Mouse (Mus musculus): ENCODE measurements around the gene Stxbp6. TPM values are rescaled to one million over a fixed set of nuclear protein-coding genes. Genes with fewer than 3 reads are reported as not detected.

Gene Stxbp6
- polyA plus RNA-seq, 1 experiment from 2014 or later = 20.3 TPM

GRCm38 (mm10) chr12:45072185-45072584 lies 2.3 kb downstream of the Stxbp6 start:
- Histone ChIP-seq H3K27me3 (ENCODE audit: insufficient read depth, low read length) (no peaks in the 10 kb centered on the region), H3K9me3 (replicated peaks; ENCODE audit: low read length) (no peaks in the 10 kb centered on the region), H3K9ac (ENCODE audit: low read depth, low read length) (no peak overlapping the region), H3K36me3 (ENCODE audit: insufficient read depth, low read length) (no peaks in the 10 kb centered on the region), H3K4me1 (replicated peaks; ENCODE audit: insufficient read depth, low read length) (peaks cover 10% of the 10 kb centered on the region), H3K27ac (no peak overlapping the region), H3K4me2 (ENCODE audit: low read length) (peak overlapping the region; percentile 98), H3K4me3 (replicated peaks; ENCODE audit: low read depth, low read length) (0 out of 2 replicates have a peak overlapping the region, but pooled peaks have one; percentile 78)
- ATAC-seq (replicated peaks; ENCODE audit: low FRiP score, low read depth) (no peak), DNase-seq (ENCODE audit: low spot score) (no peak)
- peak; percentile 45 for TF ChIP-seq CTCF (IDR thresholded peaks at IDR 0.05; ENCODE audit: low read depth)
- WGBS = 40% methylated on average over 3 of the region's 3 CpGs

DNA sequence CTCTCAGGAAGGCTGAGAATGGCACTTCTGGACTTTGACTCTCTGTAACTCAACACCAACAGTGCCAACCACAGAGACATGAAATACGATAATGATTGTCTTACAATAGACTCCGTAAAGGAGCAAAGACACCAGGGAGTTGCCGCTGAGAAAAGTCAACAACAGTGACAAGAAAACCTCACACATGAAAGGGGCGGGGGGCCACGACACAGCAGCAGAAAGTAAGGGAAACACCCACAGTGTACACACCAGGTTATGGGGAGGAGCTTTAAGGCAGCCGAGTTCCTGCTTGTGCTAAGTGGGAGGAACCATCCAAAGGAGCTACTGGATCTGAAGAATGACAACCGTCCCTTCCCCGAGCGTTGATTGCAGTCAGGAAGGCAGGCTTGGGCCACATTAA lies 4.3 kb downstream of the Stxbp6 start:
- H3K4me2 ChIP-seq (ENCODE audit: low read length) = peak overlapping the region; percentile 39
- 24% methylated on average over 9 of the region's 9 CpGs for WGBS
- peak overlapping the region; percentile 31; the same call in 1 of the 2 replicates for H3K27ac ChIP-seq
- no peaks in the 10 kb centered on the region for H3K36me3 ChIP-seq (ENCODE audit: insufficient read depth, low read length)
- H3K27me3 ChIP-seq (ENCODE audit: insufficient read depth, low read length) = no peaks in the 10 kb centered on the region
- H3K4me3 ChIP-seq (replicated peaks; ENCODE audit: low read depth, low read length) = no peak overlapping the region
- peaks cover 12% of the 10 kb centered on the region for H3K4me1 ChIP-seq (replicated peaks; ENCODE audit: insufficient read depth, low read length)
- no peaks in the 10 kb centered on the region for H3K9me3 ChIP-seq (replicated peaks; ENCODE audit: low read length)
- no peak for TF ChIP-seq CTCF (IDR thresholded peaks at IDR 0.05; ENCODE audit: low read depth)
- DNase-seq (ENCODE audit: low spot score) (peak; percentile 85), ATAC-seq (replicated peaks; ENCODE audit: low FRiP score, low read depth) (peak; percentile 71)
- no peak overlapping the region for H3K9ac ChIP-seq (ENCODE audit: low read depth, low read length)

- Histone ChIP-seq H3K4me1 (replicated peaks; ENCODE audit: insufficient read depth, low read length) (peaks cover 10% of the 10 kb centered on the region), H3K4me2 (ENCODE audit: low read length) (no peak overlapping the region), H3K27me3 (ENCODE audit: insufficient read depth, low read length) (no peaks in the 10 kb centered on the region), H3K4me3 (replicated peaks; ENCODE audit: low read depth, low read length) (no peak overlapping the region), H3K27ac (no peak overlapping the region), H3K36me3 (ENCODE audit: insufficient read depth, low read length) (no peaks in the 10 kb centered on the region), H3K9ac (ENCODE audit: low read depth, low read length) (no peak overlapping the region), H3K9me3 (replicated peaks; ENCODE audit: low read length) (no peaks in the 10 kb centered on the region)
- 75% methylated on average over 6 of the region's 6 CpGs for WGBS
- no peak for TF ChIP-seq CTCF (IDR thresholded peaks at IDR 0.05; ENCODE audit: low read depth)
- no peak for DNase-seq (ENCODE audit: low spot score)
- ATAC-seq (replicated peaks; ENCODE audit: low FRiP score, low read depth) = no peak
These were observed 6.3 kb downstream of the Stxbp6 start for GRCm38 (mm10) chr12:45068145-45068754.

GRCm38 (mm10) chr12:45067686-45068085 lies 6.8 kb downstream of the Stxbp6 start:
- H3K4me2 ChIP-seq (ENCODE audit: low read length) = peak overlapping the region; percentile 15; the same call in 1 of the 2 replicates
- peak overlapping the region; percentile 6; the same call in 1 of the 2 replicates for H3K27ac ChIP-seq
- 17% methylated on average over 3 of the region's 3 CpGs for WGBS

DNA sequence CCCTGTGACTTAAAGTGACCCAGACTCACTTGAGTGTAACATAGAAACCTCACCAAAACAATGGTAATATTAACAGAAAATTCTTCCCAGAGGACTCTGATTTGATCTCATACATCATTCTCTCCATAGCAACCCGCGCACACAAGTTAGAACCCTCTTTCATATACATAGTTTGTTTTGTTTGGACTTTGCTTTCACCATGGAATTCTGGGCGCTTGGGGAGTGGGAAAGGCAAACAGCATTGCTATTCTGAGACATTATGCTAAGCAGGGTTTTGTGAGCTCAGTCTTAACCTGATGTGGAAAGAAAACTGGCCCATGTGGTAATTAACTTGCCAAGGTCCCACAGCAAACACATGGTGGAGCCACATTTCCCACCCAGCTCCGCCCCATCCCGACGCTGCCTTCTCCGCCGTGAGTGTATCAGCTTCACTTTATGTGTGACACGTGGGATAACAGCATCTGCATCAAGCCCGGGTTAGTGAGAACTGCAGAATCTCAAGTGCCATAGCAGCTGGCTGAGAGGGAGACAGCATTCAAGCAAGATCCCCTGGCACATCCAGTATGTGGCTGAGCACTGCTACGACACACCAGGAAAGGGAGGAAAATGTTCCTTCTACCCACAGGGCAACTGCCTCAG lies 7.3 kb downstream of the Stxbp6 start:
- Histone ChIP-seq H3K9ac (ENCODE audit: low read depth, low read length) (no peak overlapping the region), H3K9me3 (replicated peaks; ENCODE audit: low read length) (no peaks in the 10 kb centered on the region), H3K4me3 (replicated peaks; ENCODE audit: low read depth, low read length) (no peak overlapping the region), H3K36me3 (ENCODE audit: insufficient read depth, low read length) (no peaks in the 10 kb centered on the region), H3K4me2 (ENCODE audit: low read length) (peak overlapping the region; percentile 15; the same call in 1 of the 2 replicates), H3K4me1 (replicated peaks; ENCODE audit: insufficient read depth, low read length) (peaks cover 10% of the 10 kb centered on the region), H3K27ac (peak overlapping the region; percentile 6; the same call in 1 of the 2 replicates), H3K27me3 (ENCODE audit: insufficient read depth, low read length) (no peaks in the 10 kb centered on the region)
- ATAC-seq (replicated peaks; ENCODE audit: low FRiP score, low read depth) (no peak; the same call in 1 of the 2 replicates), DNase-seq (ENCODE audit: low spot score) (peak; percentile 43)
- no peak for TF ChIP-seq CTCF (IDR thresholded peaks at IDR 0.05; ENCODE audit: low read depth)
- WGBS = 26% methylated on average over 11 of the region's 11 CpGs

More at GRCm38 (mm10) chr12:45067686-45068085, 6.8 kb downstream of the Stxbp6 start:
- H3K27me3 ChIP-seq (ENCODE audit: insufficient read depth, low read length) = no peaks in the 10 kb centered on the region
- ATAC-seq (replicated peaks; ENCODE audit: low FRiP score, low read depth) = no peak
- H3K9ac ChIP-seq (ENCODE audit: low read depth, low read length) = no peak overlapping the region
- H3K4me3 ChIP-seq (replicated peaks; ENCODE audit: low read depth, low read length) = no peak overlapping the region
- TF ChIP-seq CTCF (IDR thresholded peaks at IDR 0.05; ENCODE audit: low read depth) = no peak
- peak; percentile 47 for DNase-seq (ENCODE audit: low spot score)
- peaks cover 10% of the 10 kb centered on the region for H3K4me1 ChIP-seq (replicated peaks; ENCODE audit: insufficient read depth, low read length)
- no peaks in the 10 kb centered on the region for H3K9me3 ChIP-seq (replicated peaks; ENCODE audit: low read length)
- H3K36me3 ChIP-seq (ENCODE audit: insufficient read depth, low read length) = no peaks in the 10 kb centered on the region

DNA sequence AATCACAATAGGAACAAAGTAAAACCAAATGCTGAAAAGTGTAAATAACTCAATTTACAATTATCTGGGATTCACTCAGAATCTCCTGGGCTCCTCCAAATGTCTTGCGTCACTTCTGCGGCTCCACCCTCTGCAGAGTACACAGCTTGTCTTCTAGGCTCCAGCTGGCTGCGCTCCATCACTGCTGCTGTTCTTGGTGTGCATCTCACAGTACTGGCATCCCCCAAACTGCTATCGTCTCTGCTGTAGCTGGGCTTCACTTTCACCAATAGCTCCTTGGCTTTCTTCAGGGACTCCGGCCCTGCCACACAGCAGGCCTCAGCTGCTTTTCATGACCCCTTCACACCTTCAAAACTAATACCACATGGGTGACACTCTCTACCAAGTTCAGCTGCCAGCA lies 10.9 kb downstream of the Stxbp6 start:
- 77% methylated on average over 5 of the region's 5 CpGs for WGBS
- Histone ChIP-seq H3K4me3 (replicated peaks; ENCODE audit: low read depth, low read length) (no peak overlapping the region), H3K4me2 (ENCODE audit: low read length) (no peak overlapping the region), H3K9ac (ENCODE audit: low read depth, low read length) (no peak overlapping the region), H3K27me3 (ENCODE audit: insufficient read depth, low read length) (no peaks in the 10 kb centered on the region), H3K36me3 (ENCODE audit: insufficient read depth, low read length) (no peaks in the 10 kb centered on the region), H3K27ac (no peak overlapping the region), H3K4me1 (replicated peaks; ENCODE audit: insufficient read depth, low read length) (peaks cover 10% of the 10 kb centered on the region; the same call in 1 of the 2 replicates), H3K9me3 (replicated peaks; ENCODE audit: low read length) (no peaks in the 10 kb centered on the region)
- no peak for TF ChIP-seq CTCF (IDR thresholded peaks at IDR 0.05; ENCODE audit: low read depth)
- DNase-seq (ENCODE audit: low spot score) = no peak
- ATAC-seq (replicated peaks; ENCODE audit: low FRiP score, low read depth) = no peak

All from kidney, postnatal 0 days (tissue).